Mouse (Mus musculus) left cerebral cortex, postnatal 25 days (tissue): ENCODE measurements around the gene Vipr1. TPM values are rescaled to one million over a fixed set of nuclear protein-coding genes. Genes with fewer than 3 reads are reported as not detected.

ENCODE experiments used
- DNase-seq, 2 experiments: peaks; one replicate each; pipeline ENCODE4 v3.0.0; 2022; ENCODE audit warnings: low spot score in 2 of 2, mixed read lengths in 1 of 2
- intact Hi-C: fragments of 180-260 bp; cut with DNase I; formaldehyde crosslinking; loops from one replicate; pipeline ENCODE4 v1.15.1; 2025
- total RNA-seq, 2 experiments: library from RNA; stranded (reverse); gene quantifications; 2 replicates each; pipeline ENCODE4 v1.2.3; 2021

Gene Vipr1
- total RNA-seq, 2 experiments from 2014 or later = 22.2 to 26.2 TPM

DNA sequence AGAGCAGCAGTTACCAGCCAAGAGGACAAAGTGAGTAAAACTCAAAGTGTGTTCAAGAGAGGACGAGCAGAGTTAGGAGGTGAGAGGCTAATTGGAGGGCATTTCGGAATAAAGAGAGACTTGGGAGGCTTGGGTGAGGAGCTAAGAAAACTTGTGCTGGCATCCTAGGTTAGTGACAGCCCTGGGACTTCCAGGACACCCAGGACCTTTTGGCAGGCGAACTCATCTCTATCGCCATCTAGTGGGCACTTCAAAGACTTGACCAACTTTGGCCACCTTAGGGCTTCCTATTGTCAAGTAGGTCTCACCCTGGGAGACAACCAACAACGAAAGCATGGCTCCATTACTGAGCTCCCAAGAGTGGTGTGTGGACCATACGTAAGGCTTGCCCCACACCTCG, 28.8 kb downstream of the Vipr1 start:
- intact Hi-C loops = loop anchor here (10.0 kb wide), 1 partner anchor 416 kb away; no protein-coding TSS in a partner anchor
- peak in 1 of 2 experiments; percentile 50 for DNase-seq

- no peak for DNase-seq
- intact Hi-C loops = loop anchor here (10.0 kb wide), 1 partner anchor 418 kb away; no protein-coding TSS in a partner anchor
Observed at GRCm38 (mm10) chr9:121672311-121672710, 29.8 kb downstream of the Vipr1 start.

DNA sequence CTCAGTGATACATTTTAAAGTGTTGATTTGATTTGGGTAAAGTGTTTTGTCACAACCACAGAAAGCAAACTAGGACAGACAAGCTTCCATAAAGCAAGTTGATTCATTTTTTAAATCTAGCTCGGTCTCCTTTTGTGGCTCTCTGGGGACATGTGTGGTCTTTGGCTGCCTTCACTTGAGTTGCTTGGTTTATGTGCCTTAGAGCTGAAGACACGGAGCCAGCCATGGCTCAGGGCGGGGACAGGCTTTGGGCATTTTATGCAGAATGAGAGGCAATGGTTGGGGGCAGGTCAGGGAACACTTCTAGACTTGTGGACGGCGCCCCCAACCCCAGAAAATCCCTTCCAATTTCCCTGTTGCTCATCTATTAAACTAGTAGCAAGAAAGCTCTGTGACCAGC, 31.2 kb downstream of the Vipr1 start:
- DNase-seq = no peak
- intact Hi-C loops = loop anchor here (10.0 kb wide), 1 partner anchor 419 kb away; no protein-coding TSS in a partner anchor

DNA sequence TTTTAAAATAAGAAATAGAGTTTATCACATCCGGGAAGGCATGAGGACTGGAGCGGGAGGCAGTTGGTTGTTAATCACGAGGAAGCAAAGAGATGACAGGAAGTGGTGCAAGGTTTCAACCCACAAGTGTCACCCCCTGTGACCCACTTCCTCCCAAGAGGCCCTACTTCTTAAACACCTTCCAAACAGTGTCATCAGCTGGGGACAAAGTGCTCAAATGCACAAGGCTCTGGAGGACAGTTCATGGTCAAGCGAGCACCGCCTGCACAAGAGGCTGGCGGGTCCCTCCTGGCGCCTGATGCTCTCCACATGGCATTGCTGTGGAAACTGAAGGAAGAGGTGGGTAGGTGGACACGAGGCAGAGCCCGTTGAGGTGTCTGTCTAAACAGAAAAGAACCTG, 32.5 kb downstream of the Vipr1 start:
- DNase-seq = no peak
- intact Hi-C loops = loop anchor here (5.0 to 10.0 kb wide), 2 partner anchors 198 to 420 kb away; no protein-coding TSS in a partner anchor

- no peak for DNase-seq
- intact Hi-C loops = loop anchor here (5.0 to 10.0 kb wide), 2 partner anchors 198 to 421 kb away; no protein-coding TSS in a partner anchor
Observed at GRCm38 (mm10) chr9:121675556-121675955, 33.0 kb downstream of the Vipr1 start.

GRCm38 (mm10) chr9:121677069-121677468, 34.6 kb downstream of the Vipr1 start:
- no peak for DNase-seq
- intact Hi-C loops = loop anchor here (5.0 to 10.0 kb wide), 2 partner anchors 200 to 422 kb away; no protein-coding TSS in a partner anchor

- intact Hi-C loops = loop anchor here (5.0 to 10.0 kb wide), 2 partner anchors 200 to 423 kb away; no protein-coding TSS in a partner anchor
- no peak for DNase-seq
Observed at GRCm38 (mm10) chr9:121677476-121677875, 35.0 kb downstream of the Vipr1 start.

GRCm38 (mm10) chr9:121679549-121679948, 37.0 kb downstream of the Vipr1 start:
- intact Hi-C loops = loop anchor here (5.0 to 10.0 kb wide), 2 partner anchors 202 to 425 kb away; no protein-coding TSS in a partner anchor
- DNase-seq = peak in 1 of 2 experiments; percentile 51

DNA sequence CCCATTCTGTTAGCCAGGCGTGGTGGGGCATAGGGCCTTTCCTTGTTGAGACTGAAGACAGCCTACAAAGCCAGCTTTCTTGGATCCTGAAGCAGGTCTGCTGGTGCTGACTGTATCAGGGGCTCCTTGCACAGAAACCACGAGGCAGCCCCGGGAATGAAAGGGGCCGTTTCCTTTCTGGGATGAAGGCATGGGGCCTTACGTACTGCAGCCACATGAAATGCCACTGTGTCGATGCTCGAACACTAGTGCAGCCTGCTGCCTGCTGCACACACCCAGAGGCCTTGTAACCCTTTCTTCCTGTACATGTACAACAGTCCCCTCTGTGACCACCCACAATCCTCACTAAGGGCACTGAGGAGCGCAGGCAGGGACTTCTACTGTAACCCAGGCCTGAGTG, 38.7 kb downstream of the Vipr1 start:
- DNase-seq = no peak
- intact Hi-C loops = no loop called here

DNA sequence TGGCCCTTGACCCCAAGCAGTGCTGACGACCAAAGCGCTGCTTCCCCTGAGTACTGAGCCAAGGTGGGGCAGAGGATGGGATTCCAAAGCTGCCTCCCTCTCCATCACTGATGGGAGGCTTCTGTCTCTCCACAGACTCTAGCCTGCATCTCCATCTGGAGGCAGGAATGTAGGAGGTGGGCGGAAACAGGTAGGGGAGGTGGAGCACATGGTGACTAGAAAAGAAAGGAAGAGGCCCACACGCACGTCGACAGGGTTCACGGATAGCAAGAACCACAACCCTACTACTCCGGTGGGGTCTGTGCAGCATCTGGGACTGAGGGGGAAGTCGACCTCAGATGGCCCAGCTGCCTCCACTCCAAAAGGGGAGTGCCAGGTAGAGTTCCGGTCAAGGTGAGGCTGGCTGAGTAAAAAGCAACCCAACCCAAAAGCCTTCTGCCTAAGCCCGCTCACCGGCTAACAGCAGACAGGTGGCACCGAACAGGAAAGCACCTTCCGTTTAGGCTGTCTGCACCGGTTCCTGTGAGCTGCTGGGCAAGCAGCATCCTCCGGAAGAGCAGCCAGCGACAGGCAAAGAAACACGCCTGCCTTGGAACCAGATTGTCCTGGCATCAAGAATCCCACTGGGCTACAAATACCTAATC, 39.6 kb downstream of the Vipr1 start:
- DNase-seq = peak in 1 of 2 experiments; percentile 51
- intact Hi-C loops = no loop called here

- intact Hi-C loops = no loop called here
- no peak for DNase-seq
Observed at GRCm38 (mm10) chr9:121684702-121685101, 42.2 kb downstream of the Vipr1 start.

DNA sequence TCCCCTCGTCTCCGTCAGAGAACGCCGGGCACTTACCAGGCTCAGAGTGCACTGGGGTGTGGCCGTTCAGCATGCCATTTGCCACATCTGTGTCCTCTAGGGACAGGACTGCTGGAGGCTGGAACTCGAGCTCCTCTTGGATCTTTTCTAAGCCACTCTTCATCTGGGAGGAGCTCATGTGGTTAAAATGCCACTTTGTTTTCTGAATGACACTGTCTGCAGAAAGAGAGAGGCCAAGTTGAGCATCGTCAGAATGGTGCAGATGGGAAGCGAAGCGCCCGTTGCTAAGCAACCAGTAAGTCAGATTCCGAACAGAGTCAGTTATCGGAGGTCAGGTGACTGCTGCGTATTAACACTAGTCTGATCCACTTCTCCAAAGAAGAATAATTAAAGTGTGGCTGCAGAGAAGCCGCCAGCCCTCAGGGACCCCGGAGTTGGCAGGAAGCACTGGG, 47.7 kb downstream of the Vipr1 start:
- peak; percentile 76 for DNase-seq
- intact Hi-C loops = no loop called here

DNA sequence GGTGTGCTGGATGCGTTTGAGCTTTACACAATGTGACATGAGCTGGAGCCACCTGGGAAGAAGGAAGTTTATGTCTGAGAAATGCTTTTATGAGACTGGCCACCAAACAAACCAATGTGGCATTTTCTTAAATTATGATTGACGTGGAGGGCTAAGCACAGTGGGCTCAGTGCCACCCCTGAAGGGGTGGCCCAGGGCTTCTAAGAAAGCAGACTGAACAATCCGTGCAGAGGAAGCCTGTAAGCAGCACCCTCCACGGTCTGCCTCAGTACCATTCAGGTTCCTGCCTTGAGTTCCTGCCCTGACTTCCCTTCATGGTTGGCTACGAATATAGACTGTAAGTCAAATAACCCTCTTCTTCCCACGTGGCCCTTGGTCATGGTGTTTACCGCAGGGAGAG, 48.2 kb downstream of the Vipr1 start:
- intact Hi-C loops = no loop called here
- DNase-seq = no peak

DNA sequence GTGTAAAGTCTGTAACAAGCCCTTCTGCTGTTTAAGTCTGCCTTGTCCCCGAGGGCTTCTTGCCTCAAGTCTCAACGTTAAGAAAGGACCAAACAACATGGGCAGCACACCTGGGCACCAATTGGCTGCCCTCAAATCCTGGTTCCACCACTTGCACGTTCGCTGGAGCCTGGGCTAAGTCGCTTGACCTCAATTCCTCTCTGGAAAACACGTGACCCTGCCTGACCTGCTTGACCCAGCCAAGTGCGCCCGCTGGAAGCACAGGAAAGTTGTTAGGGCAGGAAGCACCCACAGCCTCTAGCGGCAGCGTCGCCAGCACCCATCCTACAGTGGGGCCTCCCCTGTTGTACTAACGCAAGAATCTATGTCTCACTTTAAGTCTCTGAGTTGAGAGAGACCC, 52.2 kb downstream of the Vipr1 start:
- DNase-seq = no peak
- intact Hi-C loops = no loop called here

DNA sequence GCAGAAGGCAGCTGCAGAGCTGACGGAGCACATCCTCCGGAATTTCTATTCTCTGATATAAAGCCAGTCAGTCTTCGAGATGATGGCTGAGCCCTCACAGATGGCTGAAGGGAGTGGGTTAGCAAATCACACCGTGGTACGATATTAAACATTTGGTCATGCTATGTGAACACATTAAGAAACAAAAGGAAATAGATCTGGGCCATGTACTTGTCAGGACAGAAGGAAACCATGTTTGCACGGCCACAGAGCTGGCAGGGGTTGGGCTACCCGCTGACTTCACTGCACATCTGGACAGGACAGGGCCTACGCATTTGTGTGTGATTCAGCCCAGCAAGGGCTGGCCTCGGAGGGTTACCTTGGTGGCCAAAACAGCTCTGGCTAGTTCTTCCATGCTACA, 54.1 kb downstream of the Vipr1 start:
- intact Hi-C loops = no loop called here
- DNase-seq = no peak

GRCm38 (mm10) chr9:121697150-121698049, 54.9 kb downstream of the Vipr1 start:
- peak; percentile 47 to 62 for DNase-seq
- intact Hi-C loops = no loop called here

- intact Hi-C loops = no loop called here
- no peak for DNase-seq
Observed at GRCm38 (mm10) chr9:121704261-121704645, 61.7 kb downstream of the Vipr1 start.

DNA sequence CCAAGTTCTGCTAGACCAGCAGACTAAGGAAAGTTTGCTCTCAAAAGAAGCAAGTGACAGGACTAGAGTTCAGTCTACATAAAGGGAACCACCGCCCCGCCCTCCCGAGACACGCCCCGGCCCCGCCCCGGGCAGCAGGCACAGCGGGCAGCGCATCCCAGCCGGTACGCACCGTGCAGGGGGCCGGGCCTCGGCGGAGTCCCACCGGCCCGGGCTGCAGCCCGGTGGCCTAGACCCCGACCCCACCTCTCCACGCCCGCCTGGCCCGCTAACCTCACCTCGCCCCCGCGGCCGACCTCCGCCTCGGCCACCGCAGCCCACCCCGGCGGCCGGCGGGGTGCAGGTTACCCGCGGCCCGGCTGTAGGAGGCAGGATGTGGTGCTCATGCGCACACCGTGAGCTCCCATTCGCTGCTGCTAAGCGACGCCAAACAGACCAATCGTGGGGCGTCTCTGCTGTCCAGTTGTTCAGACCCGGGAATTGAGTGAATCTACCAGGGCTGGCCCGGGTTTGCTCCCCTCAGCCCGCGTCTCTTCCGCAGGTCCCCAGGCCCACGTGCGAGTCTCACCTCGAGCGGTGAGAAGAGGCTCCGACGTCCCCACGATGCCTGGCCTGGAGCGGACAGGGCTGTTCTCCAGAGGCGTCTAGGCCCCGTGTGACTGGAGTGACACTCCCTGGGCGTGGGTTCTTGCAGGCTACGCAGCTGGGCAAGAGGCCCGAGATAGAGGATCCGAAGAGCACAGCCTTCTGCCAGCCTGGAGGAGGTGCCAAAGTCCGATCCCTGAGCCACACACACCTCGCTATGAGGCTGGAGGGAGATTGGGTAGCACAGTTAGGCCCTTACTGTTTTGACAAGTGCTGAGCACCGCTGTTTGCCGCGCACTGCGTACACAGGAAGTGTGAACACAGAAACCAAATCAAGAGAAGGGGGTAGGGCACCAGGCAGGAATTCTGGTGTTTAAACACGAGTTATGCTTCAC, 62.4 kb downstream of the Vipr1 start, which contains the start of gene Sec22c:
Sec22c (minus strand) TSS at position 845 of the 980 bp plus-strand sequence.
- intact Hi-C loops = no loop called here
- DNase-seq = peak; percentile 89 to 94
